Mouse (Mus musculus) granulocyte monocyte progenitor cell, adult 5-6 weeks (primary cell): ENCODE data around the gene Erf. TPM values are rescaled to one million over a fixed set of nuclear protein-coding genes. Genes with fewer than 3 reads are reported as not detected.

Source experiments
- ATAC-seq: replicated peaks from 2 replicates; pipeline ENCODE4 v1.8.0; 2016; ENCODE audit warnings: mild to moderate bottlenecking, moderate TSS enrichment, inconsistent platforms; ENCODE audit not compliant: poor library complexity, severe bottlenecking
- total RNA-seq, 2 experiments: library from RNA; stranded (forward) in 1 of 2; stranded (reverse) in 1 of 2; fragments of 200-712, 200-1000 nt in 1 of 2; fragments of >200 nt in 1 of 2; fragmentation: Nextera tagmentation in 1 of 2; gene quantifications; 2 replicates each; pipeline ENCODE4 v1.2.3; 2014 to 2017

The Erf gene
- 10.5 and 10.7 TPM in 2 replicates for total RNA-seq (2014; fragmentation: Nextera tagmentation)
- total RNA-seq (2017): 5.3 and 6.0 TPM in 2 replicates

DNA sequence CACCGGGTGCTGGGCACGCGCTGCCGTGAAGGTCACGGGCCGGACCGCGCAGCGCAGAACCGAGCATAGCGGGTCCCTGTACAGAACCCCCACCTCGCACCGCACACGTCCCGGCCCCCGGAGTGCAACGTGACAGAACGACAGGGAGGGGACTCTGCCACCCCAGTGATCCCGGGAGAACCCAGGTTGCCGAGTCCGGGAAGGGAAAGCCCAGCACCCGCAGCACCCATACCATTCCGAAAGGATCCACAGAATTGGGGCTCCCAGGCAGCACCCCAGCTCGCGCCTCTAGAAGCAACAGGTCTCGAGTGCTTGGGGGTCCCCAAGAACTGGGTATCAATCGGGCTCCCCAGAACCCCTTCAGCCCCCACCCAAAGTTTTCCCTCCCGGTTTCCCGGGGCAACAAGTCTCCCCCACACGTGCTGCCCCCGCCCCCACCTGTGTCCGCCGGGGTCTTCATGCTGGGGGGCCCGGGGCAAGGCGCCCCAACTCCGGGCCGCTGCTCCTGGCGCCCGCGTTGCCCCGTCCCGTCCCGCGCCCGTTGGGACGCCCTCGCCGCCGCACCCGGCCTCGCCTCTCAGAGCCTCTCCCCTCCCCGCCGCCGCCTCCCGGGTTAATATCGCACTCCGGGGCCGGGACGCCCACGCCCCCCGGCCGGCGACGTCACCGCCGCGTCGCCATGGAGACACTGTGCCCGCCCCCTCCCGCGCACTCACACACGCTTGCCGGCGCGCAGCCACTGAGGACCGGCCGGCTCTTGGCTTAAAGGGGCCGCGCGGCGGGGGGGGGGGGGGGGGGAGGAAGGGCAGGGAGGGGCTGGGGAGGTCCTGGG, at the start of gene Erf:
TSS of gene Erf (minus strand) at position 621 of the 832 bp plus-strand sequence.
- peak; percentile 75 for ATAC-seq

DNA sequence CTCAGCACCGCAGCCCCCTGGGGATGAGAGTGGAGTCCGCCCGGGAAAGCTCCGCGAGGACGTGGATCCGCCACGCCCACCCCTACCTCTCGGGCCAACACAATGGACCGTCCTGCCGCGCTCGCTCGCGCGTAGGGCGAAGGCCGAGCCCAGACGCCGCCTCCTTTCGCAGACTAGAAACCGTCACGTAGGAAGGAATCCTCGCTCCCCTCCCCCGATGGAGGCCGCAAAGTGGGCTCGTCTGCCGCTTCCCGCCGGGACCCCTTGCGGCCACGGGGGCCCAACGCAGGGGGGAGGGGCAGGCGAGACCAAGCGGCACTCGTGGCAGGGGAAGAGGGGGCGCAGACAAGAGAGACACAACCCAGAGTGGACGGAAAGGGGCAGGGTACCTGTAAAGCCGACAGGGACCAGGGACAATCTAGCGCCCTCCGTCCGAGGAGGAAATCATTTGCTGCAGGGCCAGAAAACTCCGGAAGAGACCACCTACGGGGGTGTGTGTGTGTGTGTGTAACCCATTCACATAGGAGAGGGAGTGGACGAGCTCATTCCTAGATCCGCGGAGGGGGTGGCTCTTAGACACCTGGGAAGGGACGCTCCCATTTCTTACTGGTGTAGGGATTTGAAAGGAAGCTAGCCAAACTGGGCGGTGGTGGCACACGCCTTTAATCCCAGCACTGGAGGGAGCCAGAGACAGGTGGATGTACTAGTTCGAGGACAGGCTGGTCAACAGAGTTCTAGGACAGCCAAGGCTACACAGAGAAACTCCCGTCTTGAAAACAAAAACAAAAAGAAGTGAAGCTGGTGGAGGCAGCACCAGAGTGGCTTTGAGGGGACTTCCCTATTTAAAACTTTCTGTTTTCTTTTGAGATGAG, 47.1 kb upstream of the Erf start, which contains the start of gene Pafah1b3:
TSS of gene Pafah1b3 (minus strand) at position 533 of the 872 bp plus-strand sequence.
- ATAC-seq: peak; percentile 71

DNA sequence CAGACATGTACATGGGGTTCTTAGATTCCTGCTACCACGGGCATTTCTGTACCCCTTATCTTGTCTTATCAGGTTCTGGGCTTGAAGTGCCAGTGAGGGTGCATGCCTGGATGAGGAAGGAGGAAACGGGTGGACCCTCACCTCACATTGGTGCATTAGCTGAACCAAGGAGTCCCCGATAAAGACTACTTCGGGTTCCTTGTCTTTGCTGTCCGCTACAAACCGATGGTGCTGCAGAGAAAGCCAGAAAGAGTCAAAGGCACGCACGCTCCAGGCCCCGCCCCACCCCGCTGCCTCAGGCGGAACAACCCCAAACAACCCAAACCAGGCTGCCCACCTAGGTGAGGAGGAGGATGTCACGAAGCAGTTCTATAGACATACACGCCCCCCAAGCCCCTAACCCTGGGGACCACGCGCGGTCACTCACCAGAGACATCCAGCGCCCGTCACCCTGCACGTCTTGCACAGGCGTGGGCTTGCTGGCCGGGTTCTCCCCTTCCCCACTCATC, 46.4 kb upstream of the Erf start:
- peak; percentile 29 for ATAC-seq

DNA sequence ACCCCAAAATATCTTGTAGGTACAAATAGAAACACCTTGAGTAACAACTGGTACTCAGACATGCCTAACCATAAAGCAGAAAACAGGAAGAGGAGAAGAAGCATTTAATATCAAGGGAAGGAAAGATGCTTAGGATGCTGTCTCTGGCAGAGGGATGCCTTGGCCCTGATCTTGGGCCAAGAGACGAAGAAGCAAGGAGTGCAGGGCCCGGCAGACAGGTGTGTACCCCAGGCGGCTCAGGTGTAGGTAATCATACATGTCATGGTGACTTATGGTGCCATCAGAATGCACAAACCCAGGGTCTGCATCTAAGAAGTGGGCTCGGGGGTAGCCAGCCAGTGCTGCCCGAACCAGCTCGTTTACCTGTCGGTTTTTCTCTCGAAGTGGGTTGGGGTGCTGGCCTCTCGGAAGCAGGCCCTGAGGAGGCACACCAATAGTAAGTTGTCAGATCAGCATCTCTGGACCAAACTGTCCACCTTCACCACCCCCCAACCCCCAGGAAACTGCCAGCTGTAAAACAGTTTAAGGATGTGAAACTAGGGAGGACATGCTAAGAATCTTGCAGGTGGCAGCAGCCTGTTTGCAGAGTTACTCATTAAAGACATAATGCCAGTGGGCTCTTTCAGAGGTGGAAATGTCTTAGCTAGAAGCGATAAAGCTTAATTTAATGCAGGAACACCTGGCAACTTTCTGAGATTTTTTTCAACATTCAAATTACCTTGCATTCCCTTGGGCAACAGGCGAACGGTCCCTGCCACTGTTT, 44.6 kb upstream of the Erf start:
- no peak for ATAC-seq

DNA sequence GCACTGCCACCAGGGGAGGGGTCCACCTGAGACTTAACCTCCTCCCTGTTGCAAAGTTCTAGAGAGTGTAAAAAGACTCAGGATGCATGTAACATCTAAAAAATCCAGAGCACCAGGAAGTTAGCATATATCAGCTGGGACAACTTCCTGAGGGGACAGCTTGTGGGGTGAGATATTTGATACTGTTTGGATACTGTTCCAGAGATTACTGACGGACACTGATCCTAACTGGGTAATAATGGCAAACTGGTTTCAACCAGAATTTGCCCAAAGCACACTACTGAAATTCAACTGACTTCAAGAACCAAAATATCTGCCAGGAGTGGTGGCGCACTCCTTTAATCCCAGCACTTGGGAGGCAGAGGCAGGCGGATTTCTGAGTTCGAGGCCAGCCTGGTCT, 43.9 kb upstream of the Erf start:
- no peak for ATAC-seq

DNA sequence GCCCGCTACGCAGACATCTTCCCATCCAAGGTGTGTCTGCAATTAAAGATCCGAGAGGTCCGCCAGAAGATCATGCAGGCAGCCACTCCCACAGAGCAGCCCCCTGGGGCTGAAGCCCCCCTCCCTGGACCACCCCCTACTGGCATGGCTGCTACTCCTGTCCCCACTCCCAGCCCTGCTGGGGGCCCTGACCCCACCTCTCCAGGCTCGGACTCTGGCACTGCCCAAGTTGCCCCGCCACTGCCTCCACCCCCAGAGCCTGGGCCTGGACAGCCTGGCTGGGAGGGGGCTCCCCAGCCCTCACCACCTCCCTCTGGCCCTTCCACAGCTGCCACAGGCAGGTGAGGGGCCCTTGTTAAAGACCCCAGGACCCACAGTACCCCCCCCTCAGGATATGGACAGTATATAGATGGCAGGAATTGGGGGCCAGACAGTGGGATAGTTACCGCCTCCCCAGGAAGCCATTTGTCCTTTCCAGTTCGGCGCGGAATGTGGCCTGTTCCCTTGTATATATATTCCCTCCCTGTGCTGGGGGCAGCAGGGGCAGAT, 42.7 kb upstream of the Erf start:
- no peak for ATAC-seq

DNA sequence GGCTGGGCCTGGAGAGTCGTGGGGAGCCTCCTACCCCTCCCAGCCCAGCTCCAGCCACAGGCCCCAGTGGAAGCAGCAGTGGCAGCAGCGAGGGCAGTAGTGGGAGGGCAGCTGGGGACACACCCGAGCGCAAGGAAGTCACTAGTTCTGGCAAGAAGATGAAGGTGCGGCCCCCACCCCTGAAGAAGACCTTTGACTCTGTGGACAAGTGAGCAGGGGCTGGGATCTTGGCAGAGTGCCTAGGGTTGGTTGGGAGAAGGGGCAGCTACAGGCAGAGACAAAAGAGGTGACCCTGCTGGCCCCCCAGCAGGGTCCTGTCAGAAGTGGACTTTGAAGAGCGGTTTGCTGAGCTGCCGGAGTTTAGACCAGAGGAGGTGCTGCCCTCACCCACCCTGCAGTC, 41.5 kb upstream of the Erf start:
- ATAC-seq: no peak

DNA sequence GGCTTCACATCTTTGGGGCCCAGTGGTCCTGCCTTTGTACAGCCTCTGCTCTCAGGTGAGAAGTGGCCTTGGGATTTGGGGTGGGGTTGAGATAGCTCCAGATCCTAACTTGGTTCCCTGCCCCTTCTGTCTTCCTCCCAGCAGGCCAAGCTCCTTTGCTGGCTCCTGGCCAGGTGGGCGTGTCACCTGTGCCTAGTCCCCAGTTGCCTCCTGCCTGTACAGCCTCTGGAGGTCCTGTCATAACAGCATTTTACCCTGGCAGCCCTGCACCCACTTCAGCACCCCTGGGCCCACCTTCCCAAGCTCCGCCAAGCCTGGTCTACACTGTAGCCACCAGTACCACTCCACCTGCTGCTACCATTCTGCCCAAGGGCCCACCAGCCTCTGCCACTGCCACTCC, 40.4 kb upstream of the Erf start:
- ATAC-seq: no peak

DNA sequence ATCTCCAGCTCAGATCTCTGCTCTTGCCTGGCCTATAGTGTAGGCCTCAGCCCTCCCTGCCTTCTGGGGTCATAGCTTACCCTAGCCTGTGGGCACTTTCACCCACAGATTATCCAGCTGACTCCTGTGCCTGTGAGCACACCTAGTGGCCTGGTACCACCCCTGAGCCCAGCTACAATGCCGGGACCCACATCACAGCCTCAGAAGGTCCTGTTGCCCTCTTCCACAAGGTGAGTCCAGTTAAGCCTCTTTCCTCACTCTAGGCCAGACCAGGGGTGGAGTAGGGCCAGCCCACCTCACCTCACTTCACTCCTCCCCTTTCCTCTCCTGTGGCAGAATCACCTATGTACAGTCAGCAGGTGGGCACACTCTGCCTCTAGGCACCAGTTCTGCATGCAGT, 39.9 kb upstream of the Erf start:
- ATAC-seq: no peak

DNA sequence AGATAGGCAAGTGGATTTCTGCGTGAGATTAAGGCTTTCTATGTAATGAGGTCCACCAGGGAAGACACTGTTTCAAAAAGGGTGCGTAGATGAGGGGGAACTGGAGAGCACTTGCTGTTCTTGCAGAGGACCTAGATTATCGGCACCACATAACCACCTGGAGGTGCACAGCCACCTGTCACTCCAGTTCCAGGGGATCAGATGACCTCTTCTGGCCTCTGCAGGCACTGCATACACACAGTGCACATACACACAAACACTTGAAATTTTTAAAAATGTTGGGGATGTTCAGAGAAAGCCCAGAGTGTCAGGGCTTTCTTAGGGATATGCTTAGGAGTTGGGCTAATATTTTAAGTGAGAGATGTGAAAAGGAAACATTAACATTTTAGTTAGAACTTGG, 39.4 kb upstream of the Erf start:
- ATAC-seq: no peak

DNA sequence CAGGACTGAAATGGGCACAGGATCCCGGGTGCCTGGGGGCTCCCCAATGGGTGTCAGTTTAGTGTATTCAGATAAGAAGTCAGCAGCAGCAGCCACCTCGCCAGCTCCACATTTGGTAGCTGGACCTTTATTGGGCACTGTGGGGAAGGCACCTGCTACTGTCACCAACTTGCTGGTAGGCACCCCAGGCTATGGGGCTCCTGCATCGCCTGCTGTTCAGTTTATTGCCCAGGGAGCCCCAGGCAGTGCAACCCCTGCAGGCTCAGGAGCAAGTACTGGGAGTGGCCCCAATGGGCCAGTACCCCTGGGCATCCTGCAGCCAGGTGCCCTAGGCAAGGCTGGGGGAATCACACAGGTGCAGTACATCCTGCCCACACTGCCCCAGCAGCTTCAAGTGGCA, 38.2 kb upstream of the Erf start:
- ATAC-seq: no peak

DNA sequence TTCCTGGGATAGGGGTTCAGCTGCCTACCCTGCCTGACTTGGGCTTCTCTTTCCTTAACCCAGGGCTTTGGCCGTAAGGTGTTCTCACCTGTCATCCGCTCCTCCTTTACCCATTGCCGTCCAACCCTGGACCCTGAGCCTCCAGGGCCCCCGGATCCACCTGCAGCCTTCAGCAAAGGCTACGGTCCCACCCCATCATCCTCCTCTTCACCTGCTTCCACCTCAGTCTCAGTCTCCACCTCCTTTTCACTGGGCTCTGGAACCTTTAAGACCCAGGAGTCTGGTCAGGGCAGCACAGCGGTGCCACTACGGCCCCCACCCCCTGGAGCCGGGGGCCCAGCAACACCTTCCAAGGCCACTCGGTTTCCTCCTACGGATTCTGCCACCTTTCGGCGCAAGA, 37.5 kb upstream of the Erf start:
- no peak for ATAC-seq

DNA sequence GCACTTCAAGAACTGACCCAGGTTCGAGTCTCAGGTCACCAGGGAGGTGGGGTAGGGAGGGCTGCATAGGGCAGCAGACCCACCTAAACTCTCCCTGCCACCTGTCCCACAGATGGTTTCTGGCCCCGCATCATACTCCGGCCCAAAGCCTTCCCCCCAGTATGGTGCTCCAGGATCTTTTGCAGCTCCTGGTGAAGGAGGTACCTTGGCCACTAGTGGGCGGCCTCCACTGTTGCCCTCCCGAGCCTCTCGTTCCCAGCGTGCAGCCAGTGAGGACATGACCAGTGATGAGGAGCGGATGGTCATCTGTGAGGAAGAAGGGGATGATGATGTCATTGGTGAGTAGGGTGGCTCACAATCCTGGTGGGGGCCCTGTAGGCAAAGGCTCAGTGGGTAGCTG, 36.4 kb upstream of the Erf start:
- ATAC-seq: no peak

DNA sequence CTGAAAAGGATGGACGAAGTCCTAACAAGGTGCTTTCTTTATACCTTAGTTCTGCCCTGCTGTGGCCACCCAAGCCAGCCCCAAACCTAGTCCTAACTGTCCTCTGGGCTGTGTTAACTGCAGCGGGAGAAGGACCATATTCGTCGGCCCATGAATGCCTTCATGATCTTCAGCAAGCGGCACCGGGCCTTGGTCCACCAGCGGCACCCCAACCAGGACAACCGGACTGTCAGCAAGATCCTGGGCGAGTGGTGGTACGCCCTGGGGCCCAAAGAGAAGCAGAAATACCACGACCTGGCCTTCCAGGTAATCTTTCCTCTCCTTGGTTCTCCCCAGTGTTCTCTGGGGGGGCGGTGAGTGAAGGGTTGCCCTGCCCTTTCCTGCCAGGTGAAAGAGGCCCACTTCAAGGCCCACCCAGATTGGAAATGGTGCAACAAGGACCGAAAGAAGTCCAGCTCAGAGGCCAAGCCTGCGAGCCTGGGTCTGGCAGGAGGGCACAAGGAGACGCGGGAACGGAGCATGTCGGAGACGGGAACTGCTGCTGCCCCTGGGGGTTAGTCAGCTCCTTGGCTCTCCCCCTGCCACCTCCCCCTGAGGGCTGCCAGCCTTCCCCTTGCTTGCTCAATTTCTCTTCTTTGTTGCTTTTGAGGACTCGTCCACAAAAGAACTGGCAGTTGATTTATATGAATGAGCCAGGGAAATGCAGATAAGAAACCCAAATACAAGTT, 35.1 kb upstream of the Erf start:
- no peak for ATAC-seq

DNA sequence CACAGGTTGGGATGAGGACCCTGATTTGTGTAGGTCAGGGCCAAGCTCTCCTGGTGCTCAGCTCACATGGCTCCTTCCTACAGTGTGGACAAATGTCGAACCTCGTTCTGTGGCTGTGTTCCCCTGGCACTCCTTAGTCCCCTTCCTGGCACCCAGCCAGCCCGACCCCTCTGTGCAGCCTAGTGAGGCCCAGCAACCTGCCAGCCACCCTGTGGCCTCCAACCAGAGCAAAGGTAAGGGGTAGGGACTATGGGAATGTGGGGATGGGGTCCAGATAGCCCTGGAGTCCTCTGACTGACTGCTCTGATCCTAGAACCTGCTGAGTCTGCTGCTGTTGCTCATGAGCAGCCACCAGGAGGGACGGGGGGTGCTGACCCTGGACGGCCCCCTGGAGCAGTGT, 34.2 kb upstream of the Erf start:
- no peak for ATAC-seq

DNA sequence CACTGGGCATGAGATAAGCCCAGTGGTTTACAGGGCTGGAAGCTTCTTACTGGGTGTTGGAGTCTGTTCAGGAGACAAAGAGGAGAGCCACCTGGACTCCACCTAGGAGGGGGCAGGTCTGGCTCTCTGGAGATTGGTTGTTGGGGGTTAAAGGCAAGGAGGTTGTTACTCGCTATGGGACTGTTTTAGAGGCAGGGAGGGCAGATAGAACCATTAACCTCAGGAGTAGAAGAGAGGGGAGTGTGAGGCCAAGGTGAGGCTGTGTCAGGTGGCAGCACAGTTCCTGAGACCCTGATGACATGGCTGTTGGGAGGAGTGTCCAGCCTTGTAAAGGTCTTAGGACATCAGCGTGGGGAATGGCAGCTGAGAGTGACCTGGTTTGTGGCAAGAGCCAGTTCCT, 33.6 kb upstream of the Erf start:
- no peak for ATAC-seq

DNA sequence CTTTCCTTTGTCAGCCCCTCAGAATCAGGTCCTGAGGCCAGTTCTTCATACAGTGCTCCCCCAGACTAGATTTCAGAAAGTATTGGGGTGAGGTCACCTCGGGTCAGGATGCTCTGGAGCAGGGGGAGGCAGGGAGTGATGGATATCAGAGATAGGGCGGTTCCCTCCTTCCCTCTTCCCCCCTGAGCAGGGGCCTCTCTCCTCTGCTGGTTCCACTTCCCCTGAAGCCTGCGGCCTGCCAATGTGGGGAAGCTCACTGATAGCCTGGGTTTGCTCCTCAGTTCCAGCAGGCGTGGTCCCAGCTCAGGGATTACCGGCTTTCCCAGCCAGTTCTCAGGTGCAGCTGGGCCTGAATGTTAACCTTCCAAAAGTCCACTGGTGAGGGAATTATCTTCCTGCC, 33.1 kb upstream of the Erf start:
- ATAC-seq: peak; percentile 38

DNA sequence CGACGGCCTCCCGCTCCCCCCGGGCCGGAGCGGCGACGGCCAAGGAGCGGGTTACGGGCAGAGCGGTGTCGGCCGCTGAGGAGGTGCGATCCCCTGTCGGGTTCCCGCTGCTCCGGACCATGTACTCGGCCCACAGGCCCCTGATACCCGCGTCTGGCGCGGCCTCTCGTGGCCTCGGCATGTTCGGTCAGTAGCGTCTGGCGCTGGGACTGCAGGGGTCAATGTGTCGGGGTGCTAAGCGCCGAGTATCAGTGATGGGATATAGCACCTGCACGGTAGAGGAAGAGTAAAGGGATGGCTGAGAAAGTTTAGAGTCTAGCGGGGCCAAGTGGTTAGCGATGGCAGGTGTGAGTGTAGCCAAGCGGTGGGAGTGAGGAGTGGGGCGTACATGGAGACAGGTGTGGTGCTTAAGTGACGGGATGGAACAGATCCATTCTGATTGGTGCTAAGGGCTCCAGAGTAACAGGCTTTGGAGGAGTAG, 32.2 kb upstream of the Erf start:
- no peak for ATAC-seq
